Mouse (Mus musculus): Measurements from ENCODE around the gene Gm10577.
A peak's percentile ranks its signal among the peaks of the same experiment; 100 is the strongest.

Gm10577 gene

GRCm38 (mm10) chr4:101020596-101020995 lies at the start of gene Gm10577:
Gm10577 (minus strand) TSS chr4:101020696.
- DNase-seq (ENCODE audit: low read depth, low spot score): no peak

GRCm38 (mm10) chr4:101069154-101069971 lies 48.9 kb upstream of the Gm10577 start:
- peak; percentile 60 for DNase-seq (ENCODE audit: low read depth, low spot score)

- DNase-seq (ENCODE audit: low read depth, low spot score): peak; percentile 31
Observed at GRCm38 (mm10) chr4:101068786-101069153, 48.3 kb upstream of the Gm10577 start, which contains the start of gene Raver2. Raver2 (plus strand) TSS chr4:101068983.

GRCm38 (mm10) chr4:101066401-101066800 lies 45.9 kb upstream of the Gm10577 start:
- DNase-seq (ENCODE audit: low read depth, low spot score): no peak

GRCm38 (mm10) chr4:101062146-101062545 lies 41.6 kb upstream of the Gm10577 start:
- DNase-seq (ENCODE audit: low read depth, low spot score): no peak

- no peak for DNase-seq (ENCODE audit: low read depth, low spot score)
Observed at GRCm38 (mm10) chr4:101046576-101046975, 26.1 kb upstream of the Gm10577 start.

- DNase-seq (ENCODE audit: low read depth, low spot score): no peak
Observed at GRCm38 (mm10) chr4:101044149-101044548, 23.7 kb upstream of the Gm10577 start.

- no peak for DNase-seq (ENCODE audit: low read depth, low spot score)
Observed at GRCm38 (mm10) chr4:101043691-101044090, 23.2 kb upstream of the Gm10577 start.

GRCm38 (mm10) chr4:101037156-101037555 lies 16.7 kb upstream of the Gm10577 start:
- DNase-seq (ENCODE audit: low read depth, low spot score): no peak

GRCm38 (mm10) chr4:101035131-101035530 lies 14.6 kb upstream of the Gm10577 start:
- DNase-seq (ENCODE audit: low read depth, low spot score): no peak

- no peak for DNase-seq (ENCODE audit: low read depth, low spot score)
Observed at GRCm38 (mm10) chr4:101033047-101033446, 12.6 kb upstream of the Gm10577 start.

GRCm38 (mm10) chr4:101027852-101028411 lies 7.4 kb upstream of the Gm10577 start:
- no peak for DNase-seq (ENCODE audit: low read depth, low spot score)

GRCm38 (mm10) chr4:101026995-101027394 lies 6.5 kb upstream of the Gm10577 start:
- no peak for DNase-seq (ENCODE audit: low read depth, low spot score)

GRCm38 (mm10) chr4:101026566-101026965 lies 6.1 kb upstream of the Gm10577 start:
- no peak for DNase-seq (ENCODE audit: low read depth, low spot score)

- no peak for DNase-seq (ENCODE audit: low read depth, low spot score)
Observed at GRCm38 (mm10) chr4:101017806-101018205, 2.7 kb downstream of the Gm10577 start.

- no peak for DNase-seq (ENCODE audit: low read depth, low spot score)
Observed at GRCm38 (mm10) chr4:101009092-101009491, 11.4 kb downstream of the Gm10577 start.

- no peak for DNase-seq (ENCODE audit: low read depth, low spot score)
Observed at GRCm38 (mm10) chr4:101008362-101008769, 12.1 kb downstream of the Gm10577 start.

- no peak for DNase-seq (ENCODE audit: low read depth, low spot score)
Observed at GRCm38 (mm10) chr4:101002961-101003360, 17.5 kb downstream of the Gm10577 start.

GRCm38 (mm10) chr4:101001073-101001472 lies 19.4 kb downstream of the Gm10577 start:
- DNase-seq (ENCODE audit: low read depth, low spot score): no peak

GRCm38 (mm10) chr4:101000622-101001021 lies 19.9 kb downstream of the Gm10577 start:
- DNase-seq (ENCODE audit: low read depth, low spot score): no peak

GRCm38 (mm10) chr4:100998906-100999305 lies 21.6 kb downstream of the Gm10577 start:
- no peak for DNase-seq (ENCODE audit: low read depth, low spot score)

- DNase-seq (ENCODE audit: low read depth, low spot score): peak; percentile 43
Observed at GRCm38 (mm10) chr4:100998145-100998544, 22.4 kb downstream of the Gm10577 start.

GRCm38 (mm10) chr4:100996060-100996651 lies 24.3 kb downstream of the Gm10577 start:
- DNase-seq (ENCODE audit: low read depth, low spot score): no peak

All from retina, postnatal 7 days (tissue).